Mouse (Mus musculus): ENCODE data around the gene Tmem231. TPM values are rescaled to one million over a fixed set of nuclear protein-coding genes. Genes with fewer than 3 reads are reported as not detected.

Gene Tmem231
- polyA plus RNA-seq, 1 experiment from 2014 or later = 5.0 TPM

GRCm38 (mm10) chr8:111931721-111932120 is 2.0 kb downstream of the Tmem231 start:
- WGBS (ENCODE audit: insufficient replicate concordance) = 81% methylated on average over 16 of the region's 16 CpGs
- H3K9me3 ChIP-seq (replicated peaks; ENCODE audit: control insufficient read depth, low read length) = no peaks in the 10 kb centered on the region
- no peak overlapping the region for H3K27ac ChIP-seq (ENCODE audit: low read depth, low read length)
- ATAC-seq (replicated peaks; ENCODE audit: insufficient number of reproducible peaks, low FRiP score, low TSS enrichment) = no peak
- no peaks in the 10 kb centered on the region for H3K27me3 ChIP-seq (ENCODE audit: control insufficient read depth, insufficient read depth, low read length)
- H3K36me3 ChIP-seq (ENCODE audit: control insufficient read depth, insufficient read depth, low read length) = no peaks in the 10 kb centered on the region
- no peak overlapping the region for H3K4me2 ChIP-seq
- H3K4me3 ChIP-seq (ENCODE audit: low read depth, low read length) = no peak overlapping the region
- no peaks in the 10 kb centered on the region for H3K4me1 ChIP-seq (ENCODE audit: control insufficient read depth, insufficient read depth, low read length)
- no peak overlapping the region for H3K9ac ChIP-seq (ENCODE audit: low read depth, low read length)

GRCm38 (mm10) chr8:111929648-111930344 is 3.9 kb downstream of the Tmem231 start:
- peak; percentile 69; the same call in 1 of the 2 replicates for ATAC-seq (replicated peaks; ENCODE audit: insufficient number of reproducible peaks, low FRiP score, low TSS enrichment)
- H3K27ac ChIP-seq (ENCODE audit: low read depth, low read length) = peak overlapping the region; percentile 58
- no peak overlapping the region for H3K4me2 ChIP-seq
- H3K4me3 ChIP-seq (ENCODE audit: low read depth, low read length) = no peak overlapping the region
- peaks cover 3% of the 10 kb centered on the region for H3K4me1 ChIP-seq (ENCODE audit: control insufficient read depth, insufficient read depth, low read length)
- H3K36me3 ChIP-seq (ENCODE audit: control insufficient read depth, insufficient read depth, low read length) = no peaks in the 10 kb centered on the region
- no peaks in the 10 kb centered on the region for H3K9me3 ChIP-seq (replicated peaks; ENCODE audit: control insufficient read depth, low read length)
- H3K9ac ChIP-seq (ENCODE audit: low read depth, low read length) = 0 out of 2 replicates have a peak overlapping the region, but pooled peaks have one; percentile 22
- 42% methylated on average over 8 of the region's 8 CpGs for WGBS (ENCODE audit: insufficient replicate concordance)
- no peaks in the 10 kb centered on the region for H3K27me3 ChIP-seq (ENCODE audit: control insufficient read depth, insufficient read depth, low read length)

GRCm38 (mm10) chr8:111924976-111925375 is 8.7 kb downstream of the Tmem231 start:
- Histone ChIP-seq H3K4me2 (no peak overlapping the region), H3K4me1 (ENCODE audit: control insufficient read depth, insufficient read depth, low read length) (peaks cover 4% of the 10 kb centered on the region), H3K4me3 (ENCODE audit: low read depth, low read length) (no peak overlapping the region), H3K27ac (ENCODE audit: low read depth, low read length) (no peak overlapping the region), H3K27me3 (ENCODE audit: control insufficient read depth, insufficient read depth, low read length) (no peaks in the 10 kb centered on the region), H3K9me3 (replicated peaks; ENCODE audit: control insufficient read depth, low read length) (no peaks in the 10 kb centered on the region), H3K36me3 (ENCODE audit: control insufficient read depth, insufficient read depth, low read length) (no peaks in the 10 kb centered on the region), H3K9ac (ENCODE audit: low read depth, low read length) (no peak overlapping the region)
- WGBS (ENCODE audit: insufficient replicate concordance) = 22% methylated on average over 7 of the region's 7 CpGs
- no peak for ATAC-seq (replicated peaks; ENCODE audit: insufficient number of reproducible peaks, low FRiP score, low TSS enrichment)

- H3K9me3 ChIP-seq (replicated peaks; ENCODE audit: control insufficient read depth, low read length) = no peaks in the 10 kb centered on the region
- no peak overlapping the region for H3K27ac ChIP-seq (ENCODE audit: low read depth, low read length)
- H3K4me3 ChIP-seq (ENCODE audit: low read depth, low read length) = no peak overlapping the region
- ATAC-seq (replicated peaks; ENCODE audit: insufficient number of reproducible peaks, low FRiP score, low TSS enrichment) = no peak
- H3K4me2 ChIP-seq = no peak overlapping the region
- H3K4me1 ChIP-seq (ENCODE audit: control insufficient read depth, insufficient read depth, low read length) = peaks cover 4% of the 10 kb centered on the region
- 28% methylated on average over 10 of the region's 10 CpGs for whole genome bisulfite sequencing (ENCODE audit: insufficient replicate concordance)
- no peaks in the 10 kb centered on the region for H3K36me3 ChIP-seq (ENCODE audit: control insufficient read depth, insufficient read depth, low read length)
- no peaks in the 10 kb centered on the region for H3K27me3 ChIP-seq (ENCODE audit: control insufficient read depth, insufficient read depth, low read length)
- H3K9ac ChIP-seq (ENCODE audit: low read depth, low read length) = no peak overlapping the region
These were observed 10.3 kb downstream of the Tmem231 start for GRCm38 (mm10) chr8:111923383-111923804.

- no peak for ATAC-seq (replicated peaks; ENCODE audit: insufficient number of reproducible peaks, low FRiP score, low TSS enrichment)
- WGBS (ENCODE audit: insufficient replicate concordance) = 74% methylated on average over 4 of the region's 4 CpGs
- no peaks in the 10 kb centered on the region for H3K36me3 ChIP-seq (ENCODE audit: control insufficient read depth, insufficient read depth, low read length)
- H3K9me3 ChIP-seq (replicated peaks; ENCODE audit: control insufficient read depth, low read length) = no peaks in the 10 kb centered on the region
- no peak overlapping the region for H3K27ac ChIP-seq (ENCODE audit: low read depth, low read length)
- no peak overlapping the region for H3K9ac ChIP-seq (ENCODE audit: low read depth, low read length)
- no peaks in the 10 kb centered on the region for H3K27me3 ChIP-seq (ENCODE audit: control insufficient read depth, insufficient read depth, low read length)
- no peak overlapping the region for H3K4me2 ChIP-seq
- no peak overlapping the region for H3K4me3 ChIP-seq (ENCODE audit: low read depth, low read length)
- H3K4me1 ChIP-seq (ENCODE audit: control insufficient read depth, insufficient read depth, low read length) = peaks cover 4% of the 10 kb centered on the region
These were observed 12.7 kb downstream of the Tmem231 start for GRCm38 (mm10) chr8:111920971-111921370.

- H3K4me1 ChIP-seq (ENCODE audit: control insufficient read depth, insufficient read depth, low read length) = peaks cover under 1% of the 10 kb centered on the region
- no peak overlapping the region for H3K4me3 ChIP-seq (ENCODE audit: low read depth, low read length)
- no peak for ATAC-seq (replicated peaks; ENCODE audit: insufficient number of reproducible peaks, low FRiP score, low TSS enrichment)
- 74% methylated on average over 2 of the region's 2 CpGs for WGBS (ENCODE audit: insufficient replicate concordance)
- H3K4me2 ChIP-seq = no peak overlapping the region
- no peaks in the 10 kb centered on the region for H3K36me3 ChIP-seq (ENCODE audit: control insufficient read depth, insufficient read depth, low read length)
- no peak overlapping the region for H3K27ac ChIP-seq (ENCODE audit: low read depth, low read length)
- no peaks in the 10 kb centered on the region for H3K27me3 ChIP-seq (ENCODE audit: control insufficient read depth, insufficient read depth, low read length)
- no peak overlapping the region for H3K9ac ChIP-seq (ENCODE audit: low read depth, low read length)
- H3K9me3 ChIP-seq (replicated peaks; ENCODE audit: control insufficient read depth, low read length) = no peaks in the 10 kb centered on the region
These were observed 14.0 kb downstream of the Tmem231 start for GRCm38 (mm10) chr8:111919663-111920062.

GRCm38 (mm10) chr8:111912860-111913432 is 20.7 kb downstream of the Tmem231 start:
- Histone ChIP-seq H3K4me3 (ENCODE audit: low read depth, low read length) (no peak overlapping the region), H3K9me3 (replicated peaks; ENCODE audit: control insufficient read depth, low read length) (no peaks in the 10 kb centered on the region), H3K27me3 (ENCODE audit: control insufficient read depth, insufficient read depth, low read length) (peaks cover 32% of the 10 kb centered on the region), H3K9ac (ENCODE audit: low read depth, low read length) (no peak overlapping the region), H3K36me3 (ENCODE audit: control insufficient read depth, insufficient read depth, low read length) (no peaks in the 10 kb centered on the region), H3K4me2 (peak overlapping the region; percentile 5; the same call in 1 of the 2 replicates), H3K4me1 (ENCODE audit: control insufficient read depth, insufficient read depth, low read length) (peaks cover 3% of the 10 kb centered on the region; the same call in 1 of the 2 replicates), H3K27ac (ENCODE audit: low read depth, low read length) (no peak overlapping the region)
- WGBS (ENCODE audit: insufficient replicate concordance) = 48% methylated on average over 12 of the region's 12 CpGs
- ATAC-seq (replicated peaks; ENCODE audit: insufficient number of reproducible peaks, low FRiP score, low TSS enrichment) = no peak

- Histone ChIP-seq H3K36me3 (ENCODE audit: control insufficient read depth, insufficient read depth, low read length) (no peaks in the 10 kb centered on the region), H3K27me3 (ENCODE audit: control insufficient read depth, insufficient read depth, low read length) (peaks cover 32% of the 10 kb centered on the region), H3K4me2 (no peak overlapping the region), H3K4me3 (ENCODE audit: low read depth, low read length) (no peak overlapping the region), H3K4me1 (ENCODE audit: control insufficient read depth, insufficient read depth, low read length) (peaks cover 3% of the 10 kb centered on the region; the same call in 1 of the 2 replicates), H3K9me3 (replicated peaks; ENCODE audit: control insufficient read depth, low read length) (no peaks in the 10 kb centered on the region), H3K27ac (ENCODE audit: low read depth, low read length) (no peak overlapping the region), H3K9ac (ENCODE audit: low read depth, low read length) (no peak overlapping the region)
- WGBS (ENCODE audit: insufficient replicate concordance) = 66% methylated on average over 7 of the region's 7 CpGs
- no peak for ATAC-seq (replicated peaks; ENCODE audit: insufficient number of reproducible peaks, low FRiP score, low TSS enrichment)
These were observed 22.1 kb downstream of the Tmem231 start for GRCm38 (mm10) chr8:111911572-111911971.
